Mouse (Mus musculus) hindbrain, embryonic 10.5 days (tissue): ENCODE measurements at regions not wholly inside any gene's neighbourhood (a gene's known extent, or its start where the extent isn't known, plus 50 kb on each side); places are given as distances from the start of the nearest gene placed in this dataset.

Experiments
- DNase-seq: peaks from one replicate; pipeline ENCODE4 v3.0.0-alpha.2; 2017; ENCODE audit warnings: low spot score
- H3K27ac ChIP-seq: fragments of 300-500 bp; sonication (generic); 2 replicates; pipeline ENCODE4 v1.5.1; 2016; ENCODE audit warnings: mild to moderate bottlenecking, moderate library complexity
- H3K27me3 ChIP-seq: fragments of 300-500 bp; sonication (generic); 2 replicates; pipeline ENCODE4 v1.6.1; 2016; ENCODE audit warnings: mild to moderate bottlenecking; ENCODE audit not compliant: poor library complexity, insufficient read depth, severe bottlenecking
- H3K36me3 ChIP-seq: fragments of 300-500 bp; sonication (generic); 2 replicates; pipeline ENCODE4 v1.6.1; 2016; ENCODE audit warnings: mild to moderate bottlenecking, moderate library complexity
- H3K4me1 ChIP-seq: fragments of 300-500 bp; sonication (generic); replicated peaks from 2 replicates; pipeline ENCODE4 v1.6.1; 2016; ENCODE audit warnings: mild to moderate bottlenecking
- H3K4me3 ChIP-seq: fragments of 300-500 bp; sonication (generic); 2 replicates; pipeline ENCODE4 v1.5.1; 2016; ENCODE audit warnings: mild to moderate bottlenecking, moderate library complexity
- H3K9me3 ChIP-seq: fragments of 300-500 bp; sonication (generic); 2 replicates; pipeline ENCODE4 v1.6.1; 2016; ENCODE audit warnings: mild to moderate bottlenecking, moderate library complexity
- WGBS: fragments of 180-500 bp; shearing (Covaris S2); methylation state at CpG from one replicate; pipeline ENCODE4 v1.1.7; 2016; 5-methylcytosine and 5-hydroxymethylcytosine counted together

DNA sequence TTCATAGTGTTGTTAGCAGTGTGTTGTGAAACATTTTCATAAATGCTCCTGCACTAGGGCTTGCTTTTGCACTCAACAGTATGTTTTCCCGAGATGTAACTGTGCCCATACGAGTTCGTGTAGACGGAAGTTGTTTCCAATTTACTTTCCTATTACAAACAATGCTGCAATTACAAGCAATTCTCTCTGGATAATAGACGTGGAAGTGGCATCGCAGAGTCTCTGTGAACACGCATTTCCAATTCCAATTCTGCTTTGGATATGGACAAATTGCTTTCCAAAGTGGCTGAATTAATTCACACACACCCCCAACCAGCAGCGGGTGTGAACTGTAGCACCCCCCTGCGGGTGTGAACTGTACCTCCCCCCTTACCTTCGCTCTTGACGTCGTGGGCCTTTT, 250.9 kb upstream of the Dio3 start:
- Histone ChIP-seq H3K4me3 (no peak overlapping the region), H3K9me3 (no peaks in the 10 kb centered on the region), H3K27ac (no peak overlapping the region), H3K36me3 (no peaks in the 10 kb centered on the region), H3K4me1 (peaks cover 42% of the 10 kb centered on the region), H3K27me3 (peaks cover 12% of the 10 kb centered on the region; the same call in 1 of the 2 replicates)
- WGBS = 83% methylated on average over 12 of the region's 12 CpGs
- no peak for DNase-seq

DNA sequence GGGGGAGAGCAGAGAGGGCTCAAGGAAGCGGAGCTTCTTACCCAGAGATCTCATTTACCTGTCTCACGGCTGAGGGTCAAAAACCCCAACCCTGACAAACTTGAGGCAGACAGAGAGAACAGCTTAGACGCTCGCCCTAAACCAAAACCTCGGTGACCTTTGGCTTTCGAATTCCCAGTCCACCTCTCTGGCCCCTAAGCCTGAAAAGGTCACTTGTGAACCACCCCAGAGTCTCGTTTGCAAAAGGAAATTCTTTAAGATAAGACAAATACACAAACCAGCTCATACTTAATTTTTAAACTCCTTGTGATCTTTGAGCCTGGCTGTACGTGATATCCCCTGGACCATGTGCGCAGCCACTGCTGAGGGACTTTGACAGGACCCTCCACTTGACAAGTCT, 250.2 kb upstream of the Dio3 start:
- 56% methylated on average over 9 of the region's 9 CpGs for WGBS
- no peaks in the 10 kb centered on the region for H3K9me3 ChIP-seq
- no peak overlapping the region for H3K4me3 ChIP-seq
- DNase-seq = no peak
- H3K27me3 ChIP-seq = peaks cover 12% of the 10 kb centered on the region; the same call in 1 of the 2 replicates
- H3K27ac ChIP-seq = no peak overlapping the region
- no peaks in the 10 kb centered on the region for H3K36me3 ChIP-seq
- peaks cover 36% of the 10 kb centered on the region for H3K4me1 ChIP-seq

DNA sequence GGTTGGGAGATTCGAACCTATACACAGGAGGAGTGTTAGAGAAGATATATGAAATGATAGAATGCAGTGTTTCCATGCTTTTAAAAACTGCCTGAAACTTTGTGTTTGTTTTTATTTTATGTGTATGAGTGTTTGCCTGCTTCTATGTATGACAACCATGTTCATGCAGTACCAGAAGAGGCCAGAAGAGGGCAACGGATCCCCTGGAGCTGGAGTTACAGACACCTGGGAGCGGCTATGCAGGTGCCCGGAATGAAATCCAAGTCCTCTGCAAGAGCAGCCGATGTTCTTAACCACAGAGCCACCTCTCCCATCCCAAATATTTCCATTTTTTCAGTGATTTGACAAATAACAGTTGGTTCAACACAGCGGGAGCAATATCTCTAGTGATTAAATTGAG, 247.5 kb upstream of the Dio3 start:
- Histone ChIP-seq H3K4me3 (no peak overlapping the region), H3K4me1 (peaks cover 16% of the 10 kb centered on the region), H3K27me3 (peaks cover 8% of the 10 kb centered on the region; the same call in 1 of the 2 replicates), H3K27ac (no peak overlapping the region), H3K36me3 (no peaks in the 10 kb centered on the region), H3K9me3 (no peaks in the 10 kb centered on the region)
- 53% methylated on average over 6 of the region's 6 CpGs for WGBS
- no peak for DNase-seq

DNA sequence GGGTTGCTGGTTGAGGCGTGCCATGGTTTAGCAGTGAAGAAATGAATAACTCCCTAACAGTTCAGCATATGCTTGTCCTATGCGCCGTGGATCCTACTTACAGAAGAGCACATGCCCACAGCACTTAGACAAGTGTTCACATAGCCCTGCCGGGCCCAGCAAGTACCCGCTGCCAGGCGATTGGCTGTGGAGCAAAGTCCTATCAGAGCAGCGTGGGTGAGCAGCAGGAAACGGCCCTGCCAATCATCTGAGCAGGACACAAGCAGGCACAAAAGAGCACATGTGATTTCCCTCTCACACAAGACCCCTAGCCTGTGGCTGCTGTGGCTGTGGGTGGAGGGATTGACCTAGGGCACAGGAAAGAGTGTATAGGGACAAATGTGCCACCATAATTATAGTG, 243.7 kb upstream of the Dio3 start:
- no peaks in the 10 kb centered on the region for H3K9me3 ChIP-seq
- 0 out of 2 replicates have a peak, but pooled peaks cover 4% of the 10 kb centered on the region for H3K4me1 ChIP-seq
- H3K4me3 ChIP-seq = no peak overlapping the region
- 82% methylated on average over 8 of the region's 8 CpGs for WGBS
- H3K36me3 ChIP-seq = no peaks in the 10 kb centered on the region
- no peak overlapping the region for H3K27ac ChIP-seq
- no peak for DNase-seq
- H3K27me3 ChIP-seq = peaks cover 7% of the 10 kb centered on the region; the same call in 1 of the 2 replicates

DNA sequence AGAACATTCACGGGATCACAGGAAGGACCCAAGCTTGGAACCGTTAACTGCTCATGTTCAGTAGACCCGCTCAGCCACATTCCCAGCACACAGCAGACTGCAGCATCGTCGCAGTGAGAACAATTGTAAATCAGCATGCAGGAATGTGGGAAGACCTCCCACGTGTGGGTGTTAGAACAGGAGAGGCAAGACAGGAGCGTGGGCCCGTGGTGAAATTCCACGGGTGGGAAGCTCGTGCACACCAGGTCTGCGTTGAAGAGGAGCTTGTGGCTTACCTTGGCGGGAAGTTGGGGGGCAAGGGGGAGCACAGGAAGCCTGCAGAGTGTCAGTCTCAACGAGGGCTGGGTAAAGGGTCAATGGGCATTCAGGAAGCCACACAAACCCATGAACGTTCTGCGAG, 238.2 kb upstream of the Dio3 start:
- Histone ChIP-seq H3K27me3 (peaks cover 10% of the 10 kb centered on the region; the same call in 1 of the 2 replicates), H3K9me3 (no peaks in the 10 kb centered on the region), H3K4me3 (no peak overlapping the region), H3K36me3 (no peaks in the 10 kb centered on the region), H3K27ac (no peak overlapping the region), H3K4me1 (peaks cover 7% of the 10 kb centered on the region)
- no peak for DNase-seq
- 67% methylated on average over 15 of the region's 15 CpGs for WGBS

DNA sequence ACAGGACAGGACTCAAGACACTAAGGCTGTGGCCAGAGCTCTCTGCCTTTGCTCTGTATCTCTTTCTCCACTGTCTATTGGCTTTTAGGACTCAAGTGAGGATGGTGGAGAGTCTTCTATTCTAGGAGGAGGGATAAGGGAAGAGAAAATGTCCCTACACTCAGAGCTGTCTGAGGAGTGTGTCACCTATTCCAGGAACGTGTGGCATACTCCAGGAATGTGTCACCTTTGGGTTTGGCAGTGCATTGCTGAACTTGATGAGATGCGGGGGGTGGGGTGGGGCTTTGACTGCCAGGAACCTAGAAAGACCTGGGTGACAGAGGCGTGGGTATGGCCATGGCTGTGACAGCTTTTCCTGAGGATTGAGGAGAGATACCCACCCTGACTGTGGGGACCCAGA, 237.1 kb upstream of the Dio3 start:
- H3K27me3 ChIP-seq = 0 out of 2 replicates have a peak, but pooled peaks cover 4% of the 10 kb centered on the region
- no peak overlapping the region for H3K27ac ChIP-seq
- no peaks in the 10 kb centered on the region for H3K9me3 ChIP-seq
- no peaks in the 10 kb centered on the region for H3K36me3 ChIP-seq
- DNase-seq = no peak
- 67% methylated on average over 3 of the region's 3 CpGs for WGBS
- no peak overlapping the region for H3K4me3 ChIP-seq
- peaks cover 18% of the 10 kb centered on the region for H3K4me1 ChIP-seq

DNA sequence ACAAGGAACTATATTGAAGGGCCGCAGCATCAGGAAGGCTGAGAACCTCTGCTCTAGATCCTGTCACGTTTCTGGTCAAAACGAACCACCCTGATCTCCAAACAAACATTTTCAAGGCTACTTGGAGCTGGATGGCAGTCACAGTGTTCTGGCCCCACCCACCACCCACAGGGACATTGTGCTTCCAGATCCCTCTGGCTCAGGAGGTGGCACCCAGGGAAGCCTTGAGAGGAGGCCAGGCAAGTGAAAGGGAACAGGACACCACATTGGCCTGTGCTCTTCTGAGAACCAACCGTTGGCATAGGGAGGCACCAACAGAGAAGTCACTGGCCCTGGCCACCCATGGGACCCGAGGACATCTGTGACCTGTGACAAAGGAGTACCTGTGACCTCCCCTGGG, 234.6 kb upstream of the Dio3 start:
- Histone ChIP-seq H3K4me1 (peaks cover 19% of the 10 kb centered on the region), H3K27me3 (0 out of 2 replicates have a peak, but pooled peaks cover 13% of the 10 kb centered on the region), H3K36me3 (no peaks in the 10 kb centered on the region), H3K27ac (no peak overlapping the region), H3K9me3 (no peaks in the 10 kb centered on the region), H3K4me3 (no peak overlapping the region)
- WGBS = 79% methylated on average over 5 of the region's 5 CpGs
- no peak for DNase-seq

DNA sequence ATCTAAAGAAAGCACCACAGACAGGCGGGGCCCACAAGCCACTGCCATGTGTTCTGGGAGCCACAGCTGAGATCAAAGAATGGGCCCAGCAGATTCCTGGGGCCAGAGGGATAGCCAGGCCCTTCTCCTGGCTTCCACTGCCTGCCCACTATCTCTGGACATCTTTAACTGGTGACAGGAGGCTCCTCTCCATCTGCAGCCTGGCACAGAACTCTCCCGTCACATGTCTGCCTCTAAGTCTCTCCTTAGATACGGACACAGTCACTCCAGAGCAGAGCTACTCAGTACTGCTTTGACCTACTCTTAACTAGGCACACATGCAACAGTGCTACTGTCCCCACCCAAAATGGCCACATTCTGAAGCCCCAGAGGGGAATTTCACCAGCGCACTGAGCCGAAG, 234.1 kb upstream of the Dio3 start:
- H3K27me3 ChIP-seq = 0 out of 2 replicates have a peak, but pooled peaks cover 13% of the 10 kb centered on the region
- H3K4me1 ChIP-seq = peaks cover 19% of the 10 kb centered on the region
- no peaks in the 10 kb centered on the region for H3K9me3 ChIP-seq
- WGBS = 87% methylated on average over 5 of the region's 5 CpGs
- DNase-seq = no peak
- H3K27ac ChIP-seq = no peak overlapping the region
- H3K36me3 ChIP-seq = no peaks in the 10 kb centered on the region
- H3K4me3 ChIP-seq = no peak overlapping the region

DNA sequence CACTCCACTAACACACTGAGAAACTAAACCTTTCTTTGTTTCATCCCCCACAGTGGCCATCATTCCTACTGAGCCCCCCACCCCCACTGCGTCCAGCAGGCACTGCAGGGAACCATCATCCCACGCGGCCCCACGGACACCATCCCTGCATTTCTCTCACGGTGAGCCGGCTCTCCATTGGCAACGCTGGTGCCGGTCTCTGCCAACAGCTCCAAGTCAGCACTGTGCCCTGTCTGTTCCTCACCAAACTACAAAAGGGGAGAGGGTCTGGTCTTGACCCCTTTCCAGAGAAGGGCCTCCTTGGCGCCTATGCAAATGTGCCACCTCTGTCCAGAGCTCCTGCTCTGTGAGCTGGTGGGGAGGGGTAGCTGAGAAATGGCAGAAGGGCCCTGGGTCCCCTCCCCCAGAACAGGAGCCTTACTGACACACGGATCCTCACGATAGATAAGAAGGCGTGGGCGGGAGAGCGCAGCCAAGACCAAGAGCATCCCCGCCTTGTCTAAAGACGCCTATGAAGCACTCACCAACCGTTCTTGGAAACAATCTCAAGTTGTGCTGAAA, 233.0 kb upstream of the Dio3 start:
- no peak overlapping the region for H3K4me3 ChIP-seq
- H3K36me3 ChIP-seq = no peaks in the 10 kb centered on the region
- H3K27ac ChIP-seq = no peak overlapping the region
- peaks cover 14% of the 10 kb centered on the region for H3K4me1 ChIP-seq
- no peak for DNase-seq
- 0 out of 2 replicates have a peak, but pooled peaks cover 13% of the 10 kb centered on the region for H3K27me3 ChIP-seq
- no peaks in the 10 kb centered on the region for H3K9me3 ChIP-seq
- 62% methylated on average over 17 of the region's 17 CpGs for WGBS

DNA sequence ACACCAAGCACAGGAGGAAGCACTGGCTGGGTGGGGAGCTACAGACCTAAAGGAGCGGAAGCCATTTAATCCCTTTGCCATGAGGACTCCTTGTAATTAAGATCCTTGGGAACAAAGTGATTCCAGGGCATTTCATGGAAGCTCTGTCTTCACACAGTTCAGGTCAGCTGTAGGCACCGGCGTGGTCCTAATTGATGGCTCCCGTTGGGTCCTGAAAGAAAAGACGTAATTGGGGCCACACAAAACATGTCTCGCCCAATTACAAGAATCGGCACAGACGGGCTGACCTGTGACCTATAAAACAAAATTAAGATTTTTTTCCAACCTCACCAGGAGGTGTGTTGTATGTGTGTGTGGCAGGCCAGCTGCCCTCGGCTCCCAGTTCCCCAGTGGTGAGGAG, 232.3 kb upstream of the Dio3 start:
- 72% methylated on average over 9 of the region's 9 CpGs for WGBS

DNA sequence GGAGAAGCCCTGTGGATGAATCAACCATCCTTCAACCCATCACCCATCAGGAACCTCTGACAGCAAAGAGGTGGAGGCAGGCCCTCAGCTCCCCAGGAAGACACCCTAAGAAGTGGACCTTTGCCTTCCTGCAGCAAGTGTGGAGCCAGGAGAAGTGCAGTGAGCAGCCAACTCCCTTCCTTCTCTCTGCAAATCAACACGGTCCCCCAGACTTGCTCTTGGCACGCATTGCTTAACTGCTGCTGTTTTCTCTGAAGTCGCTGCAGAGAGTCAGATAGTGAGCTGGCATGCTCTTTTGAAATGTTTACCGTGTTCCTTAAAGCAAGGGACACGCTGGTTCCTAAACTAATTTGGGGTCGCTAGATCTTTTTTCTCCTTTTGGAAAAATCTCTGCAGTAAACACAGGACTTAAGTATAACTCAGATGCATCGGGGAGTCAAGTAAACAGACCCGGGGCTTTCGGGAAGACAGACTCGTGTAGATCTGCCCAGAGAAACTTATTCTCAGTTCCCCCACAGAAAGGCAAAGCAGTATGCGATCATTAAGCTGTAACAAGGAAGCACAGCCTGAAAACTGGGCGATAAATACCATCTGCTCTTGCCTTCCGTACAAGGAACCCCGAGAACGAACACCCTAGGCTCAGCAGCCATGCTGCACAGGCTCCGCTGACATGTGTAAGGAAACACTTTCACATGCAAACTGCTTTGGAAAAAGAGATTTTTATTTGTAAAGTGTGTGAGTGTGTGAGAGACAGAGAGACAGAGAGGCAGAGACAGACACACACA, 231.2 kb upstream of the Dio3 start:
- DNase-seq = no peak
- H3K27me3 ChIP-seq = 0 out of 2 replicates have a peak, but pooled peaks cover 13% of the 10 kb centered on the region
- no peak overlapping the region for H3K4me3 ChIP-seq
- 84% methylated on average over 16 of the region's 16 CpGs for whole genome bisulfite sequencing
- H3K4me1 ChIP-seq = peaks cover 14% of the 10 kb centered on the region
- H3K9me3 ChIP-seq = no peaks in the 10 kb centered on the region
- no peak overlapping the region for H3K27ac ChIP-seq
- no peaks in the 10 kb centered on the region for H3K36me3 ChIP-seq

More for the DNA sequence above, 232.3 kb upstream of the Dio3 start:
- DNase-seq = no peak
- no peak overlapping the region for H3K27ac ChIP-seq
- H3K4me1 ChIP-seq = peaks cover 14% of the 10 kb centered on the region
- no peaks in the 10 kb centered on the region for H3K9me3 ChIP-seq
- H3K27me3 ChIP-seq = 0 out of 2 replicates have a peak, but pooled peaks cover 13% of the 10 kb centered on the region
- no peak overlapping the region for H3K4me3 ChIP-seq
- no peaks in the 10 kb centered on the region for H3K36me3 ChIP-seq

DNA sequence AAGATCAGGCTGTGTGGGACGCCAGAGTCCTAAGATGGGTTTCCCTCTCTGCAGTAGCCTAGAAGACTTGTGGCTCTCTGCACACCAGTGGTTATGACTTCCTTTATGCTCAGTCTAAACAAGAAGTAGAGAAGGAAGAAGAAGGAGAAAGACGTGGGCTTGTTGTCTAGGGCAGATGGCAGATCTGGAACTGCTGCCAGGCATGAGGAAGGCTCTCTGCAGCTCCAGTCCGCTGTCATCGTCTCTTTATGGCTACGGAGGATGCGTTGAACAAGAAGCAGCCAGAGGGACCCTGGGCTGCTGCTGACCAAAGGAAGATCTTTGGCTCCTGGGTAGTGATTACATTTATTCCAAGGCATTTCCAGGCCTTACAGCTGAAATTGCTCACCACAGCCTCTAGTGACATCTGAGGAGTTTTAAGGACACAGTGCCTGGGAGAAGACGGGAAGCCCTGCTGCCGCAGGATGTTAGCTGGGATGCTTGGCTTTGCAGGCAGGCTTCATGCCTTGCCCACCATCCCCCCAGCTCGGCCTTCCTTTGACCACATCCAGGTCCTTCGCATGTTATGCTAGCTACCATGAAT, 229.6 kb upstream of the Dio3 start:
- H3K36me3 ChIP-seq = no peaks in the 10 kb centered on the region
- H3K27me3 ChIP-seq = 0 out of 2 replicates have a peak, but pooled peaks cover 12% of the 10 kb centered on the region
- 85% methylated on average over 10 of the region's 10 CpGs for WGBS
- no peak overlapping the region for H3K27ac ChIP-seq
- no peak overlapping the region for H3K4me3 ChIP-seq
- H3K4me1 ChIP-seq = peaks cover 14% of the 10 kb centered on the region
- H3K9me3 ChIP-seq = no peaks in the 10 kb centered on the region
- DNase-seq = no peak

DNA sequence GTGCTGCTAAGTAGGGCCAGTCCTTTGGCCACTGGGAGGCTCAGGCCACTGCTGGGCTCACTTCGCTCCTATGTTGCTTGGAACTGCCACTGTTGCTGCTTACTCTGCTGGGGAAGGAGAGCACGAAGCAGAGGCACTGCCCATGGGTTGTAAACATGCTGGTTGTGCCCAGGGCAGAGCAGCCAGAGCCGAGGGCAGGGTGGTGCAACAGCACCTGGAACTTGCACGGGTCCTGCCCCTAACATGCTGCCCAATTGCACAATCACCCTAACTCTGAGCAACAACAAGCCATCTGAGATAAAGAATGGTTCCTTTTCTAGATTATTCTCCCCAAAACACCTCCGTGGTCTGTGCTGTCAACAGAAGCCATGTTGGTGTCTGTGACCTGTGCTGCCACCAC, 219.5 kb upstream of the Dio3 start:
- no peak for DNase-seq
- no peaks in the 10 kb centered on the region for H3K4me1 ChIP-seq
- no peak overlapping the region for H3K27ac ChIP-seq
- no peak overlapping the region for H3K4me3 ChIP-seq
- no peaks in the 10 kb centered on the region for H3K36me3 ChIP-seq
- no peaks in the 10 kb centered on the region for H3K27me3 ChIP-seq
- WGBS = 79% methylated on average over 5 of the region's 5 CpGs
- H3K9me3 ChIP-seq = 0 out of 2 replicates have a peak, but pooled peaks cover 2% of the 10 kb centered on the region
